Mouse (Mus musculus) kidney, embryonic 14.5 days (tissue): ENCODE data around the gene Prkar1b. TPM values are rescaled to one million over a fixed set of nuclear protein-coding genes. Genes with fewer than 3 reads are reported as not detected.

ENCODE experiments used
- ATAC-seq: fragments of 200-750 bp; cut with Nextera tagmentation; 2 replicates; pipeline ENCODE4 v1.8.0; 2017; ENCODE audit warnings: moderate number of reproducible peaks, mild to moderate bottlenecking, moderate TSS enrichment, moderate library complexity; ENCODE audit not compliant: low FRiP score, low TSS enrichment
- H3K27ac ChIP-seq: fragments of 300-500 bp; sonication (generic); 2 replicates; pipeline ENCODE4 v1.5.1; 2014; ENCODE audit warnings: low read depth, mild to moderate bottlenecking, low read length, moderate library complexity, mixed read lengths
- H3K27me3 ChIP-seq: fragments of 300-500 bp; sonication (generic); 2 replicates; pipeline ENCODE4 v1.6.1; 2014; ENCODE audit warnings: mild to moderate bottlenecking, low read length; ENCODE audit not compliant: control insufficient read depth, insufficient read depth
- H3K36me3 ChIP-seq: fragments of 300-500 bp; sonication (generic); 2 replicates; pipeline ENCODE4 v1.6.1; 2014; ENCODE audit warnings: low read length, mixed read lengths; ENCODE audit not compliant: control insufficient read depth, insufficient read depth
- H3K4me1 ChIP-seq: fragments of 300-500 bp; sonication (generic); 2 replicates; pipeline ENCODE4 v1.6.1; 2014; ENCODE audit warnings: low read length, mixed read lengths; ENCODE audit not compliant: control insufficient read depth, insufficient read depth
- H3K4me2 ChIP-seq: fragments of 300-500 bp; sonication (generic); replicated peaks from 2 replicates; pipeline ENCODE4 v1.6.1; 2014; ENCODE audit warnings: low read depth, mild to moderate bottlenecking, low read length
- H3K4me3 ChIP-seq: fragments of 300-500 bp; sonication (generic); 2 replicates; pipeline ENCODE4 v1.5.1; 2014; ENCODE audit warnings: mild to moderate bottlenecking, low read length
- H3K9ac ChIP-seq: fragments of 300-500 bp; sonication (generic); 2 replicates; pipeline ENCODE4 v1.6.1; 2014; ENCODE audit warnings: low read depth, mild to moderate bottlenecking, low read length, moderate library complexity
- H3K9me3 ChIP-seq: fragments of 300-500 bp; sonication (generic); 2 replicates; pipeline ENCODE4 v1.6.1; 2016; ENCODE audit warnings: low read length; ENCODE audit not compliant: control insufficient read depth
- WGBS: fragments of 180-500 bp; shearing (Covaris S2); extraction: QIAGEN DNeasy Blood & Tissue Kit; methylation state at CpG from one replicate; pipeline ENCODE4 v1.1.7; 2014; 5-methylcytosine and 5-hydroxymethylcytosine counted together
- polyA plus RNA-seq: library from polyadenylated mRNA; unstranded; fragments of >200 nt; fragmentation: Nextera tagmentation; extraction: Ambion mirVana; gene quantifications from 2 replicates; pipeline ENCODE4 v1.2.1, GENCODE M21; 2014

Gene Prkar1b
- polyA plus RNA-seq, 1 experiment from 2014 or later = 15.7 TPM

- Histone ChIP-seq H3K27ac (no peak overlapping the region), H3K27me3 (no peaks in the 10 kb centered on the region), H3K4me2 (no peak overlapping the region), H3K9me3 (no peaks in the 10 kb centered on the region), H3K4me3 (no peak overlapping the region), H3K4me1 (no peaks in the 10 kb centered on the region), H3K9ac (no peak overlapping the region), H3K36me3 (0 out of 2 replicates have a peak, but pooled peaks cover 2% of the 10 kb centered on the region)
- WGBS = 60% methylated on average over 5 of the region's 5 CpGs
- no peak for ATAC-seq
Observed at GRCm38 (mm10) chr5:139046636-139047035, 103.2 kb downstream of the Prkar1b start.

- Histone ChIP-seq H3K4me2 (no peak overlapping the region), H3K27ac (no peak overlapping the region), H3K4me1 (no peaks in the 10 kb centered on the region), H3K9me3 (no peaks in the 10 kb centered on the region), H3K9ac (no peak overlapping the region), H3K36me3 (0 out of 2 replicates have a peak, but pooled peaks cover 2% of the 10 kb centered on the region), H3K27me3 (no peaks in the 10 kb centered on the region), H3K4me3 (no peak overlapping the region)
- ATAC-seq = no peak
- 75% methylated on average over 4 of the region's 4 CpGs for WGBS
Observed at GRCm38 (mm10) chr5:139043546-139043945, 106.3 kb downstream of the Prkar1b start.

GRCm38 (mm10) chr5:139042299-139042698 lies 107.5 kb downstream of the Prkar1b start:
- 69% methylated on average over 12 of the region's 12 CpGs for WGBS
- Histone ChIP-seq H3K36me3 (0 out of 2 replicates have a peak, but pooled peaks cover 2% of the 10 kb centered on the region), H3K4me3 (no peak overlapping the region), H3K27me3 (no peaks in the 10 kb centered on the region), H3K4me2 (no peak overlapping the region), H3K4me1 (no peaks in the 10 kb centered on the region), H3K9ac (no peak overlapping the region), H3K27ac (no peak overlapping the region), H3K9me3 (no peaks in the 10 kb centered on the region)
- no peak for ATAC-seq

GRCm38 (mm10) chr5:139035171-139035570 lies 114.6 kb downstream of the Prkar1b start:
- Histone ChIP-seq H3K9ac (no peak overlapping the region), H3K4me1 (peaks cover 25% of the 10 kb centered on the region)
- WGBS = 40% methylated on average over 2 of the region's 2 CpGs

DNA sequence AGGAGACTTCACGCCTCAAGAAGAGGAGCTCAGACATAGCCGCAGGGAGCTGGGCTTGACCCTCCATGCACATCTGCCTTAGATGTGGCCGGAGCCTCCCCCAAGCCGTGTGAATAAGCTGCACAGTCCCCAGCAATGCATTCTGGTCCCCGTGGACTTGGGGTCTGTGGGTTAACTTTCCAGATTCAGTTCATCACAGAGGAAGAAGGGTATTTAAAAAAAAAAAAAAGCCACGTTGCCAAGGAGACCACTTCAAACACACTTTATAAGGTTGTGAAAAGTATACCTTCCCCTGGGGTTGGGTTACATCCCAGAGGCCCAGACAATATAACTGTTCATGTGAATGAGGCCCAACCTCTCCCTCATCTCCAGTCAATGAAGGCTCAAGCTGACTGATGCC lies 115.1 kb downstream of the Prkar1b start:
- Histone ChIP-seq H3K4me1 (peaks cover 25% of the 10 kb centered on the region), H3K4me3 (no peak overlapping the region), H3K4me2 (no peak overlapping the region), H3K9me3 (no peaks in the 10 kb centered on the region), H3K36me3 (no peaks in the 10 kb centered on the region), H3K27me3 (0 out of 2 replicates have a peak, but pooled peaks cover 4% of the 10 kb centered on the region), H3K9ac (no peak overlapping the region), H3K27ac (peak overlapping the region; percentile 76)
- 14% methylated on average over 6 of the region's 6 CpGs for WGBS
- ATAC-seq = peak; percentile 81

More at GRCm38 (mm10) chr5:139035171-139035570, 114.6 kb downstream of the Prkar1b start:
- no peak; the same call in 1 of the 2 replicates for ATAC-seq
- H3K27ac ChIP-seq = peak overlapping the region; percentile 67
- no peaks in the 10 kb centered on the region for H3K9me3 ChIP-seq
- no peak overlapping the region for H3K4me3 ChIP-seq
- H3K36me3 ChIP-seq = no peaks in the 10 kb centered on the region
- no peak overlapping the region for H3K4me2 ChIP-seq
- H3K27me3 ChIP-seq = 0 out of 2 replicates have a peak, but pooled peaks cover 4% of the 10 kb centered on the region

GRCm38 (mm10) chr5:139033406-139034317 lies 116.1 kb downstream of the Prkar1b start:
- Histone ChIP-seq H3K4me2 (no peak overlapping the region), H3K4me1 (peaks cover 25% of the 10 kb centered on the region), H3K27me3 (0 out of 2 replicates have a peak, but pooled peaks cover 4% of the 10 kb centered on the region), H3K9ac (peak overlapping the region; percentile 28; the same call in 1 of the 2 replicates), H3K4me3 (no peak overlapping the region), H3K27ac (peak overlapping the region; percentile 76; the same call in 1 of the 2 replicates), H3K36me3 (no peaks in the 10 kb centered on the region), H3K9me3 (no peaks in the 10 kb centered on the region)
- ATAC-seq = peak; percentile 68
- 41% methylated on average over 14 of the region's 14 CpGs for WGBS

DNA sequence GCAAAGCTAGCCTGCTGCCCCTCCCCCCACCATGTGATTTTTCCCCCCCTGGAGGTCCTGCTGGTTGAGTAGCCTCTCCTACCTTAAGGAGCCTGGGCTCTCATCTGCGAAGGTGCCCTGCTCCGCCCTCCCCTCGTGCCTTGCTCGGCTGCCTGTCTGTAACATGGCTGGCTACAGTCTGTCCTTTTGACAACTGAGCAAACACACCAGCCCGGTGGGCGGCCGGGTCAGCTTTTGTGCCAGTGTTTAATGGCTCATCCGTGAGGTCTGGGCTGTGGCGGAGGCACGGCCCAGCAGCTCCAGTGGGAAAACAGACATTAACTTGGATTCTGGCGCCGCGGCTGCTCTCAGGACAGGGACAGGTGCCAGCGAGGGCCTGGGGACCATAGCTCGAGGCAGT lies 122.2 kb downstream of the Prkar1b start:
- Histone ChIP-seq H3K4me2 (no peak overlapping the region), H3K9ac (0 out of 2 replicates have a peak overlapping the region, but pooled peaks have one; percentile 4), H3K36me3 (no peaks in the 10 kb centered on the region), H3K27ac (peak overlapping the region; percentile 78), H3K4me1 (peaks cover 12% of the 10 kb centered on the region; the same call in 1 of the 2 replicates), H3K27me3 (no peaks in the 10 kb centered on the region), H3K4me3 (no peak overlapping the region), H3K9me3 (no peaks in the 10 kb centered on the region)
- ATAC-seq = peak; percentile 82
- 11% methylated on average over 15 of the region's 15 CpGs for WGBS

DNA sequence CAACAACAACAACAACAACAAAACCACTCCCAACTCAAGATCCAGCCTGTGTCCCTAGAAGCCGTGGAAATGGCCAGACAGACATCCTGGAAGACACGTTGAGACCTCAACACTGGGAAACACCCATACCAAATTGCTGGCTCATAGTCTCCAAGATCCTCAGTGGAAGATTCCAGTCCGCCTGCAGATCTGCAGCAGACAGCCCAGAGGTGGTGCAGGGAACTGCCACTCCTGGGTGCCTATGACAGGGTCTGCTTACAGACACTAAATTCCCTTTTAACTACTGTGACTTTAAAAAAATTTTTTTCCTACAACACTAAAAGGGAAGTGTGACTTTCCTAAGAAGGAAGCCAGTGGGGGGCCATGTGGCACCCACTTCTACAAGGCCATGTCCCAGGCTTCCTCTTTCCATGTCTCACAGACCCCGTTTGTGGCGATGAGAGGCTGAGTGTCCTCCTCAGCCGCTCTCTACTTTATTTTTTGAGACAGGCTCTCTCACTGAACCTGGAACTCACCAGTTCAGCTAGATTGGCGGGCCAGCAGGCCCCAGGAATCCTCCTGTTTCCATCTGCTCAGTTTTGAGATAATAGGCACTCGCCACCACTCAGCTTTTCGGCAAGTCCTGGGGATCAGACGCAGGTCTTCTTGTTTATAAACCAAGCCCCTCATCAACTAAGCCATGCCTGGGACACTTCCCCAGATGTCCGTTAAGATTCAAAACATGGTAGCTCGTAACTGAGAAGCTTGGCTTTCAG lies 125.3 kb downstream of the Prkar1b start:
- Histone ChIP-seq H3K9ac (no peak overlapping the region), H3K4me1 (peaks cover 16% of the 10 kb centered on the region), H3K36me3 (no peaks in the 10 kb centered on the region), H3K4me2 (no peak overlapping the region), H3K4me3 (no peak overlapping the region), H3K27me3 (no peaks in the 10 kb centered on the region), H3K9me3 (no peaks in the 10 kb centered on the region), H3K27ac (no peak overlapping the region)
- no peak for ATAC-seq
- WGBS = 67% methylated on average over 12 of the region's 12 CpGs
